Mouse (Mus musculus) left cerebral cortex, adult 2 months (tissue): ENCODE data around the gene 1700067K01Rik. TPM values are rescaled to one million over a fixed set of nuclear protein-coding genes. Genes with fewer than 3 reads are reported as not detected.

Source experiments
- DNase-seq, 2 experiments: peaks; one replicate each; pipeline ENCODE4 v3.0.0; 2021 to 2022; ENCODE audit warnings: low spot score in 2 of 2, mixed read lengths in 1 of 2; ENCODE audit errors: extremely low spot score in 1 of 2
- H3K27ac ChIP-seq: fragments of 200-600 bp; 2 replicates; pipeline ENCODE4 v1.8.1; 2022
- H3K4me3 ChIP-seq: fragments of 200-600 bp; 2 replicates; pipeline ENCODE4 v1.8.1; 2022
- CTCF ChIP-seq: fragments of 200-600 bp; IDR thresholded peaks from 2 replicates; pipeline ENCODE4 v1.8.1; 2022; ENCODE audit warnings: antibody characterized with exemption, mild to moderate bottlenecking, moderate library complexity
- intact Hi-C: fragments of 180-260 bp; cut with DNase I; formaldehyde crosslinking; loops from one replicate; pipeline ENCODE4 v1.15.1; 2025
- long read RNA-seq, 2 experiments: library from polyadenylated mRNA; stranded (forward); transcript quantifications; one replicate each; pipeline ENCODE4 v2.0.0; 2021; ENCODE audit warnings: borderline mapping rate in 2 of 2
- total RNA-seq, 2 experiments: library from RNA; stranded (reverse); gene quantifications; 2 replicates each; pipeline ENCODE4 v1.2.3; 2021

Gene 1700067K01Rik
- total RNA-seq: under 1 TPM in 1 of 2 experiments, not detected in 1; 0.41 TPM
- long read RNA-seq, experiment 1, partial matches to known transcripts: 0 of 1 reads
- long read RNA-seq, experiment 1, other reads (novel, unspliced or antisense): 1 of 1 reads
- long read RNA-seq, experiment 2, partial matches to known transcripts: 0 of 1 reads
- long read RNA-seq, experiment 2, other reads (novel, unspliced or antisense): 1 of 1 reads

GRCm38 (mm10) chr8:84001281-84002000, at the start of gene 1700067K01Rik:
Gene 1700067K01Rik, plus strand, starts transcription at chr8:84001502.
- intact Hi-C loops: no loop called here
- no peak for TF ChIP-seq CTCF
- no peak for DNase-seq
- Histone ChIP-seq H3K4me3 (no peak within 1 kb of the TSS), H3K27ac (no peak within 1 kb of the TSS)

GRCm38 (mm10) chr8:83954749-83955105, 46.6 kb upstream of the 1700067K01Rik start:
- Histone ChIP-seq H3K4me3 (peak overlapping the region; percentile 49), H3K27ac (peak overlapping the region; percentile 60; the same call in 1 of the 2 replicates)
- DNase-seq: no peak
- TF ChIP-seq CTCF: no peak
- intact Hi-C loops: loop anchor here (1.0 to 5.0 kb wide), 6 partner anchors 18 to 302 kb away; partner anchors contain the start of genes Gipc1, Prkaca and Samd1

GRCm38 (mm10) chr8:83955106-83955957, 46.0 kb upstream of the 1700067K01Rik start, which contains the start of the genes Gm10644 and Asf1b:
Gene Gm10644, minus strand, starts transcription at chr8:83955205.
Gene Asf1b, plus strand, starts transcription at chr8:83955507.
- Histone ChIP-seq H3K27ac (peak within 1 kb of the TSS; percentile 60; the same call in 1 of the 2 replicates), H3K4me3 (peak within 1 kb of the TSS; percentile 55)
- DNase-seq: peak; percentile 93 to 98
- intact Hi-C loops: loop anchor here (1.0 to 5.0 kb wide), 6 partner anchors 17 to 303 kb away; partner anchors contain the start of genes Gipc1, Prkaca and Samd1
- peak; percentile 85 for TF ChIP-seq CTCF

- TF ChIP-seq CTCF: no peak
- intact Hi-C loops: loop anchor here (1.0 to 5.0 kb wide), 6 partner anchors 16 to 304 kb away; partner anchors contain the start of genes Gipc1, Prkaca and Samd1
- H3K4me3 ChIP-seq: peak overlapping the region; percentile 55
- H3K27ac ChIP-seq: no peak overlapping the region
- no peak for DNase-seq
Observed at GRCm38 (mm10) chr8:83955958-83956218, 45.4 kb upstream of the 1700067K01Rik start.

GRCm38 (mm10) chr8:83956789-83957188, 44.5 kb upstream of the 1700067K01Rik start:
- intact Hi-C loops: loop anchor here (5.0 kb wide), 1 partner anchor 304 kb away; the partner anchor contains the start of gene Gipc1
- H3K4me3 ChIP-seq: no peak overlapping the region
- TF ChIP-seq CTCF: peak; percentile 24

GRCm38 (mm10) chr8:83964015-83964765, 37.1 kb upstream of the 1700067K01Rik start:
- intact Hi-C loops: no loop called here
- Histone ChIP-seq H3K4me3 (no peak overlapping the region), H3K27ac (no peak overlapping the region)
- DNase-seq: no peak
- TF ChIP-seq CTCF: no peak

More at GRCm38 (mm10) chr8:83956789-83957188, 44.5 kb upstream of the 1700067K01Rik start:
- H3K27ac ChIP-seq: no peak overlapping the region
- DNase-seq: no peak

- Histone ChIP-seq H3K4me3 (no peak overlapping the region), H3K27ac (no peak overlapping the region)
- intact Hi-C loops: loop anchor here (5.0 kb wide), 1 partner anchor 230 kb away; no protein-coding TSS in a partner anchor
- no peak for DNase-seq
- no peak for TF ChIP-seq CTCF
Observed at GRCm38 (mm10) chr8:83967701-83968100, 33.6 kb upstream of the 1700067K01Rik start.

GRCm38 (mm10) chr8:83971121-83971520, 30.2 kb upstream of the 1700067K01Rik start:
- no peak for TF ChIP-seq CTCF
- no peak for DNase-seq
- intact Hi-C loops: no loop called here
- Histone ChIP-seq H3K27ac (no peak overlapping the region), H3K4me3 (no peak overlapping the region)

GRCm38 (mm10) chr8:83971661-83972060, 29.6 kb upstream of the 1700067K01Rik start:
- intact Hi-C loops: loop anchor here (1.0 kb wide), 1 partner anchor 16 kb away; the partner anchor contains the start of genes Asf1b and Gm10644
- no peak overlapping the region for H3K27ac ChIP-seq
- no peak for DNase-seq
- H3K4me3 ChIP-seq: peak overlapping the region; percentile 64
- TF ChIP-seq CTCF: no peak

- no peak for TF ChIP-seq CTCF
- DNase-seq: peak; percentile 98 to 99
- H3K27ac ChIP-seq: peak within 1 kb of the TSS; percentile 88
- peak within 1 kb of the TSS; percentile 64 for H3K4me3 ChIP-seq
- intact Hi-C loops: loop anchor here (1.0 kb wide), 1 partner anchor 17 kb away; the partner anchor contains the start of genes Asf1b and Gm10644
Observed at GRCm38 (mm10) chr8:83972150-83973120, 28.9 kb upstream of the 1700067K01Rik start, which contains the start of gene Prkaca. Gene Prkaca, plus strand, starts transcription at chr8:83972993.
